Mouse (Mus musculus) CH12.LX (cell line): ENCODE results near the gene Wbp11. TPM values are rescaled to one million over a fixed set of nuclear protein-coding genes. Genes with fewer than 3 reads are reported as not detected.
A peak's percentile ranks its signal among the peaks of the same experiment; 100 is the strongest.

Experiments
- DNase-seq: peaks from one replicate; pipeline ENCODE4 v3.0.0-alpha.2; 2013; ENCODE audit errors: extremely low read depth
- H3K27ac ChIP-seq: 2 replicates; pipeline ENCODE4 v1.5.1; 2012; ENCODE audit warnings: low read depth, mild to moderate bottlenecking, control low read depth, moderate library complexity; ENCODE audit not compliant: insufficient read depth
- H3K27me3 ChIP-seq: replicated peaks from 2 replicates; pipeline ENCODE3; 2012; ENCODE audit warnings: inconsistent platforms
- H3K36me3 ChIP-seq, 2 experiments: replicated peaks in 1 of 2; 2 replicates each; pipeline versions ENCODE3 to v1.6.1; 2012; ENCODE audit warnings: inconsistent platforms in 1 of 2, low read length in 1 of 2, mild to moderate bottlenecking in 1 of 2, mixed read lengths in 1 of 2, moderate library complexity in 1 of 2; ENCODE audit not compliant: control insufficient read depth in 1 of 2, insufficient read depth in 1 of 2
- H3K4me1 ChIP-seq, 2 experiments: 2 replicates each; pipeline ENCODE4 v1.6.1; 2012; ENCODE audit warnings: inconsistent platforms in 1 of 2, moderate library complexity in 1 of 2; ENCODE audit not compliant: insufficient read depth in 2 of 2, control insufficient read depth in 1 of 2
- H3K4me2 ChIP-seq: 2 replicates; pipeline ENCODE4 v1.6.1; 2012; ENCODE audit warnings: low read depth, mild to moderate bottlenecking, control low read depth; ENCODE audit not compliant: poor library complexity, insufficient read depth, severe bottlenecking
- H3K4me3 ChIP-seq, 3 experiments: fragments of 150-350 bp in 1 of 3; sonication (generic) in 1 of 3; replicated peaks in 1 of 3; 2 replicates each; pipeline versions ENCODE3 to v1.5.1; 2011 to 2012; ENCODE audit warnings: low read depth in 2 of 3, low read length in 2 of 3, mild to moderate bottlenecking in 2 of 3, moderate library complexity in 2 of 3, control low read depth in 1 of 3, improper control_type of control experiment in 1 of 3, inconsistent platforms in 1 of 3, mixed read lengths in 1 of 3; ENCODE audit not compliant: poor library complexity in 1 of 3
- H3K79me2 ChIP-seq: replicated peaks from 2 replicates; pipeline ENCODE4 v1.6.1; 2012; ENCODE audit warnings: mild to moderate bottlenecking, moderate library complexity; ENCODE audit not compliant: control insufficient read depth, poor library complexity, insufficient read depth, severe bottlenecking; ENCODE audit errors: extremely low read depth
- H3K9ac ChIP-seq: 2 replicates; pipeline ENCODE4 v1.6.1; 2012; ENCODE audit warnings: low read depth, mild to moderate bottlenecking, control low read depth, moderate library complexity; ENCODE audit not compliant: insufficient read depth
- H3K9me3 ChIP-seq: replicated peaks from 2 replicates; pipeline ENCODE3; 2012; ENCODE audit warnings: low read length, inconsistent platforms, mixed read lengths
- BHLHE40 ChIP-seq: IDR thresholded peaks from 2 replicates; pipeline ENCODE4 v1.6.1; 2011; ENCODE audit warnings: mild to moderate bottlenecking, low read depth, low read length, improper control_type of control experiment
- CHD1 ChIP-seq: IDR thresholded peaks from 2 replicates; pipeline ENCODE4 v1.6.1; 2012; ENCODE audit warnings: low read depth, low read length, improper control_type of control experiment, inconsistent platforms
- CTCF ChIP-seq, 2 experiments: IDR thresholded peaks in 1 of 2; conservative IDR thresholded peaks in 1 of 2; 2 replicates each; pipeline ENCODE4 v1.5.1; 2011 to 2012; ENCODE audit warnings: low read depth in 2 of 2, low read length in 2 of 2, improper control_type of control experiment in 1 of 2, inconsistent platforms in 1 of 2, mild to moderate bottlenecking in 1 of 2, moderate library complexity in 1 of 2
- ETS1 ChIP-seq: conservative IDR thresholded peaks from 2 replicates; pipeline ENCODE4 v1.6.1; 2012; ENCODE audit warnings: low read depth, mild to moderate bottlenecking, inconsistent platforms, low read length, improper control_type of control experiment, moderate library complexity
- HCFC1 ChIP-seq: IDR thresholded peaks from 2 replicates; pipeline ENCODE4 v1.6.1; 2012; ENCODE audit warnings: low read depth, mild to moderate bottlenecking, inconsistent platforms, low read length, improper control_type of control experiment
- KAT2A ChIP-seq: IDR thresholded peaks from 2 replicates; pipeline ENCODE4 v1.6.1; 2012; ENCODE audit warnings: low read length, improper control_type of control experiment, inconsistent platforms; ENCODE audit not compliant: insufficient replicate concordance
- MAX ChIP-seq: IDR thresholded peaks from 2 replicates; pipeline ENCODE4 v1.6.1; 2011; ENCODE audit warnings: low read length, improper control_type of control experiment
- MAZ ChIP-seq: IDR thresholded peaks from 2 replicates; pipeline ENCODE4 v1.6.1; 2012; ENCODE audit warnings: low read depth, mild to moderate bottlenecking, inconsistent platforms, low read length, improper control_type of control experiment, moderate library complexity
- MEF2A ChIP-seq: IDR thresholded peaks from 2 replicates; pipeline ENCODE4 v1.6.1; 2014; ENCODE audit warnings: low read depth, mild to moderate bottlenecking, inconsistent platforms, low read length, improper control_type of control experiment, borderline replicate concordance
- MYC ChIP-seq: IDR thresholded peaks from 2 replicates; pipeline ENCODE4 v1.6.1; 2011; ENCODE audit warnings: low read depth, mild to moderate bottlenecking, improper control_type of control experiment, low read length
- PAX5 ChIP-seq: IDR thresholded peaks from 2 replicates; pipeline ENCODE4 v1.6.1; 2012; ENCODE audit warnings: low read length, inconsistent platforms, mixed read lengths
- POLR2A ChIP-seq: IDR thresholded peaks from 2 replicates; pipeline ENCODE4 v1.6.1; 2011; ENCODE audit warnings: low read depth, mild to moderate bottlenecking, improper control_type of control experiment, low read length
- POLR2AphosphoS2 ChIP-seq: IDR thresholded peaks from 2 replicates; pipeline ENCODE4 v1.6.1; 2011; ENCODE audit warnings: low read depth, low read length, improper control_type of control experiment
- RAD21 ChIP-seq: IDR thresholded peaks from 2 replicates; pipeline ENCODE4 v1.6.1; 2011; ENCODE audit warnings: low read depth, mild to moderate bottlenecking, low read length, improper control_type of control experiment, moderate library complexity
- RCOR1 ChIP-seq: conservative IDR thresholded peaks from 2 replicates; pipeline ENCODE4 v1.6.1; 2012; ENCODE audit warnings: low read depth, mild to moderate bottlenecking, inconsistent platforms, low read length, improper control_type of control experiment
- SMC3 ChIP-seq: IDR thresholded peaks from 2 replicates; pipeline ENCODE4 v1.6.1; 2011; ENCODE audit warnings: low read depth, low read length, improper control_type of control experiment
- TBP ChIP-seq: conservative IDR thresholded peaks from 2 replicates; pipeline ENCODE4 v1.6.1; 2011; ENCODE audit warnings: low read depth, low read length, improper control_type of control experiment
- TCF12 ChIP-seq: IDR thresholded peaks from 2 replicates; pipeline ENCODE4 v1.6.1; 2014; ENCODE audit warnings: low read depth, mild to moderate bottlenecking, inconsistent platforms, low read length, improper control_type of control experiment
- UBTF ChIP-seq: IDR thresholded peaks from 2 replicates; pipeline ENCODE4 v1.6.1; 2012; ENCODE audit warnings: low read depth, mild to moderate bottlenecking, inconsistent platforms, low read length, improper control_type of control experiment, moderate library complexity
- USF1 ChIP-seq: IDR thresholded peaks from 2 replicates; pipeline ENCODE4 v1.6.1; 2014; ENCODE audit warnings: low read depth, mild to moderate bottlenecking, inconsistent platforms, low read length, improper control_type of control experiment
- USF2 ChIP-seq: conservative IDR thresholded peaks from 2 replicates; pipeline ENCODE4 v1.6.1; 2011; ENCODE audit warnings: low read depth, low read length, improper control_type of control experiment
- ZC3H11A ChIP-seq: IDR thresholded peaks from 2 replicates; pipeline ENCODE4 v1.6.1; 2012; ENCODE audit warnings: low read depth, mild to moderate bottlenecking, inconsistent platforms, low read length, improper control_type of control experiment
- ZKSCAN1 ChIP-seq: IDR thresholded peaks from 2 replicates; pipeline ENCODE4 v1.6.1; 2012; ENCODE audit warnings: low read depth, inconsistent platforms, low read length, improper control_type of control experiment, borderline replicate concordance
- ZMIZ1 ChIP-seq: IDR thresholded peaks from 2 replicates; pipeline ENCODE4 v1.6.1; 2012; ENCODE audit warnings: low read depth, mild to moderate bottlenecking, inconsistent platforms, low read length, improper control_type of control experiment
- dilution Hi-C: fragments of 300-500 bp; cut with MboI; formaldehyde crosslinking; loops from 2 replicates; pipeline ENCODE4 v1.14.3; 2020; ENCODE audit warnings: low sequenced_read_pairs; ENCODE audit not compliant: extremely low pct_unique_long_range_greater_than_20kb, extremely low pct_ligation_motif_present
- in situ Hi-C: fragments of 300-500 bp; cut with MboI; formaldehyde crosslinking; loops from 3 replicates; pipeline ENCODE4 v1.14.3; 2019; ENCODE audit warnings: low sequenced_read_pairs, low pct_ligation_motif_present, low pct_unique_long_range_greater_than_20kb, mixed read lengths
- polyA plus RNA-seq: library from polyadenylated mRNA; unstranded; fragments of >175 nt; gene quantifications from 2 replicates; pipeline ENCODE4 v1.2.1, GENCODE M21; 2012; ENCODE audit warnings: low read depth; ENCODE audit not compliant: insufficient read length
- total RNA-seq, 2 experiments: library from RNA; depleted of rRNA; stranded (reverse); fragments of 300-350 nt in 1 of 2; fragments of >200 nt in 1 of 2; gene quantifications; 2 replicates each; pipeline ENCODE4 v1.2.3; 2012 to 2014

Wbp11 gene
- total and polyA plus RNA-seq, 3 experiments = 27.7 to 189 (median 51.3) TPM

GRCm38 (mm10) chr6:136776392-136776791, 51.6 kb downstream of the Wbp11 start:
- Histone ChIP-seq H3K27ac (no peak overlapping the region), H3K9ac (no peak overlapping the region), H3K4me3 (no peak overlapping the region), H3K27me3 (no peaks in the 10 kb centered on the region), H3K4me1 (0 out of 4 replicates have a peak, but pooled peaks cover 0 to 1% of the 10 kb centered on the region in 2 experiments), H3K9me3 (no peaks in the 10 kb centered on the region), H3K4me2 (no peak overlapping the region), H3K79me2 (no peaks in the 10 kb centered on the region), H3K36me3 (no peaks in the 10 kb centered on the region)
- in situ Hi-C loops = no loop called here
- dilution Hi-C loops = no loop called here
- TF ChIP-seq TBP (no peak), RCOR1 (no peak), ZMIZ1 (0 out of 2 replicates have a peak, but pooled peaks have one; percentile 23), MAZ (no peak)
- no peak for DNase-seq

GRCm38 (mm10) chr6:136769859-136770258, 58.2 kb downstream of the Wbp11 start:
- Histone ChIP-seq H3K36me3 (no peaks in the 10 kb centered on the region), H3K4me3 (no peak overlapping the region), H3K9ac (no peak overlapping the region), H3K4me1 (peaks cover 0 to 2% of the 10 kb centered on the region in 2 experiments; a peak in 1 of 4 replicates), H3K79me2 (no peaks in the 10 kb centered on the region), H3K27ac (no peak overlapping the region), H3K4me2 (no peak overlapping the region), H3K9me3 (no peaks in the 10 kb centered on the region), H3K27me3 (peaks cover 3% of the 10 kb centered on the region)
- TF ChIP-seq BHLHE40 (no peak), KAT2A (no peak), MYC (no peak), CHD1 (no peak), ZC3H11A (no peak), USF1 (no peak)
- dilution Hi-C loops = no loop called here
- in situ Hi-C loops = no loop called here
- no peak for DNase-seq

- H3K79me2 ChIP-seq = no peaks in the 10 kb centered on the region
- no peak for TF ChIP-seq USF2
- TF ChIP-seq MYC = no peak
- TF ChIP-seq ZKSCAN1 = no peak
- TF ChIP-seq POLR2A = no peak
- no peak for TF ChIP-seq CHD1
- no peak for TF ChIP-seq MAZ
- no peak for TF ChIP-seq CTCF (conservative IDR thresholded peaks at IDR 0.05 in 1 of 2, IDR thresholded peaks at IDR 0.05 in 1 of 2; ENCODE audit: low read depth in 2 of 2, low read length in 2 of 2)
- TF ChIP-seq ETS1 = no peak
- TF ChIP-seq RAD21 = no peak
- TF ChIP-seq SMC3 = no peak
- no peak for TF ChIP-seq UBTF
- no peak for TF ChIP-seq BHLHE40
- TF ChIP-seq POLR2AphosphoS2 = no peak
- no peak for TF ChIP-seq MAX
- no peak for TF ChIP-seq MEF2A
- no peak for TF ChIP-seq TCF12
- no peak for TF ChIP-seq PAX5
- TF ChIP-seq HCFC1 = no peak
- H3K9ac ChIP-seq = no peak overlapping the region
- peaks cover 0 to 2% of the 10 kb centered on the region in 2 experiments; a peak in 1 of 4 replicates for H3K4me1 ChIP-seq
- dilution Hi-C loops = no loop called here
- no peaks in the 10 kb centered on the region for H3K36me3 ChIP-seq
- in situ Hi-C loops = no loop called here
- H3K4me3 ChIP-seq = no peak overlapping the region
- no peak overlapping the region for H3K4me2 ChIP-seq
- H3K9me3 ChIP-seq = no peaks in the 10 kb centered on the region
- no peak overlapping the region for H3K27ac ChIP-seq
- H3K27me3 ChIP-seq = peaks cover 5% of the 10 kb centered on the region
- DNase-seq = no peak
Measured at GRCm38 (mm10) chr6:136769143-136769542, 58.9 kb downstream of the Wbp11 start.
